Mouse (Mus musculus) kidney, adult 2 months (tissue): ENCODE measurements around the gene Dusp14.

Experiments used
- CTCF ChIP-seq: fragments of 200-500 bp; conservative IDR thresholded peaks from 2 replicates; pipeline ENCODE4 v1.5.1; 2011; ENCODE audit warnings: low read depth, mild to moderate bottlenecking, control low read depth, low read length, moderate library complexity, mixed read lengths; ENCODE audit not compliant: insufficient read depth, insufficient read length
- POLR2A ChIP-seq: fragments of 200-500 bp; IDR thresholded peaks from one replicate; pipeline ENCODE4 v1.6.1; 2011; ENCODE audit warnings: low read depth, low read length, control low read depth

DNA sequence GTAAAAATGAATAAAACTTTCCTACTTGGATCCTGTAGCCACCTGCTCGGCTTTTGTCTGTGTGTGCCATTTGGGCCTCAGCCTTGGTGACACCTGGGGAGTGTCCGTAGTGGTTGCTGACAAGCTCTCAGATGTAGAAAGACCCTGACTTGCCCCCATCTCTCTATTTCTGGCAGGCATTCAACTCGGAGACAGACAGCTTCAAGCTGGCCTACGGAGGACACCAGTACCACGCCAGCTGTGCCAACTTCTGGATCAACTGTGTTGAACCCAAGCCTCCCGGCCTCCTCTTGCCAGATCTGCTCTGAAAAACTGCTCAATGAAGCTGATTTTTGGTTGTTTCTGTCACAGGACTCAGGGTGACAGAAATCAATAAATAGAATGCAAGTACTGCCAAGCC lies 28.4 kb downstream of the Dusp14 start:
- TF ChIP-seq POLR2A (no peak), CTCF (no peak)
